Mouse (Mus musculus): ENCODE measurements around the gene Tctex1d2.

GRCm38 (mm10) chr16:32430474-32431046 is 11.1 kb downstream of the Tctex1d2 start, which contains the start of gene Pcyt1a:
- TF ChIP-seq POLR2A (IDR thresholded peaks at IDR 0.05; ENCODE audit: extremely low read depth, insufficient read depth, low read length) (peak; percentile 72), CTCF (IDR thresholded peaks at IDR 0.05; ENCODE audit: extremely low read depth, insufficient read depth, low read length) (no peak)
